Mouse (Mus musculus): ENCODE results near the gene Rab3a.

Gene Rab3a

GRCm38 (mm10) chr8:70775227-70775626 lies 20.7 kb downstream of the Rab3a start:
- no peak for DNase-seq

- no peak for DNase-seq
These were observed 21.5 kb downstream of the Rab3a start for GRCm38 (mm10) chr8:70775851-70776495.

- DNase-seq, result peak; percentile 99
These were observed 22.3 kb downstream of the Rab3a start, which contains the start of gene Pik3r2 for GRCm38 (mm10) chr8:70776496-70777444. Gene Pik3r2, minus strand, starts transcription at chr8:70776713.

- DNase-seq, result no peak
These were observed 25.6 kb downstream of the Rab3a start for GRCm38 (mm10) chr8:70780093-70780492.

GRCm38 (mm10) chr8:70786291-70787050 lies 32.0 kb downstream of the Rab3a start:
- DNase-seq, result no peak

GRCm38 (mm10) chr8:70787051-70787445 lies 32.6 kb downstream of the Rab3a start:
- no peak for DNase-seq

DNA sequence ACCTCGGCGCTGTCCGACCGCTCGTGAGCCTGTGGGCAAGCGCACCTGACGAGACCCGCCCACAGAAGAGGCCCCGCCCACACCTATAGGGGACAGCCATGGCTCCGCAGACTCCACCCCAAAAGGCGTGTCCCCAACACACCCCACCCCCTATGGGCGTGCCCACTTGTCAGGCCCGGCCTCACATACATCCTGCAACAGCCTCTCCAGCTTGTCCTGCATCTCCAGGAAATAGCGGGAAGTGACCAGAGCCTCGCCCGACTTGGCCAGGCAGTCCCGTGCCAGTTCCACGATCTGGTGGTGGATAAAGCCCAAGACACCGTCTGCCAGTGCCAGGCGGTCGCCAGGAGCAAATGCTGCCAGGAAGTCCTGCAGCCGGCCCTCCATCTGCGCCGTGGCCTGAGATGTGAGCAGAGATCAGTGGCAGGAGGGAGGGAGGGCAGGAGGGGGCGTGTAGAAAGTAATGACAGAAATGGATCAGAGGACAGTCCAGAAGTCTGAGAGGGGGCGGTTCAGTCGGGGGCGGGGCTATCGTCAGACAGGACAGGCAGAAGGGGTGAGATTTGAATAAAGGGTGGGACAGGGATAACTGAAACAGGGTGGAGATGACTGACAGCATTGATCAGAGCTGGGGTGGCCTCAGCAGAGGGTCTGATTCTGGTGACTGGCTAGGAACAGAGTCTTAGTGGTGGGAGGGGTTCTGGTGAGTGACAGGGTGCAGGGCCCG lies 33.6 kb downstream of the Rab3a start:
- peak; percentile 78 to 84 for DNase-seq

- no peak for DNase-seq
These were observed 34.6 kb downstream of the Rab3a start for GRCm38 (mm10) chr8:70789046-70789445.

GRCm38 (mm10) chr8:70790846-70791245 lies 36.4 kb downstream of the Rab3a start:
- peak in 1 of 2 experiments; percentile 52 for DNase-seq

DNA sequence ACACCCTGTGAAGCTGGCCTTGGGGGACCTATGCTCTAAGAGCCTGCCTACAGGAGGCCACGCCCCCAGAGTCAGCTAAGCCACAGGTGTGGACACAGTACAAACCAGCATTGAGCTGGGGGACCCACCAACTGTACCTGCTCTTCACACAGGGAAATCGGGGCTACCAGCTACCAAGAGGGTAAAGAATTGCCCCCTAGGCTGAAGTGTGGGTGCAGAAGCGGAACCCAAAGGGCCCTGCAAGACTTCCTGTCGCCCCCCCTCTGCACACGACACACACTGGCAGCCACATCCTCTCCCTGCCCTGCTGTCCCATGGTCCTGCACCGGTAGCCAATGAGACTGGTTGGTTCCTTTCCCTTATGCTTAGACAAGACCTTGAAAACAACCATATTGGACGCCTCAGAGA lies 36.8 kb downstream of the Rab3a start:
- DNase-seq, result peak; percentile 53 to 69

GRCm38 (mm10) chr8:70791975-70792691 lies 37.7 kb downstream of the Rab3a start:
- peak; percentile 99 for DNase-seq

DNA sequence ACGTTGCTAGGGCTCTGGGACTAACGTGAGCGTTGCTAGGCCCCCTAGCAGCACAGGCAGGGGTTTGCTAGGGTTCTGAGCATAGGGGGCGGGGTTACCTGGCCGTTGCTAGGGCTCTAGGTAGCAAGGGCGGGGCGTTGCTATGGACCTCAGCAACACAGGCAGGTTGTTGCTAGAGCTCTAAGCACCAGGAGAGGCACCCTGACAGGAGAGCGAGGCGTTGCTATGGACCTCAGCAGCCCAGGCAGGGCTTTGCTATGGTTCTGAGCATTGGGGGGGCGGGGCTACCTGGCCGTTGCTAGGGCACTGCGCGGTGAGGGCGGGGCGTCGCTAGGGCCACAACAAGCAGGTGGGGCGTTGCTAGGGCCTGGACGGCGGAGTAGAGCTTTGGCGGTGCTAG lies 38.2 kb downstream of the Rab3a start:
- DNase-seq, result peak; percentile 89 to 92

DNA sequence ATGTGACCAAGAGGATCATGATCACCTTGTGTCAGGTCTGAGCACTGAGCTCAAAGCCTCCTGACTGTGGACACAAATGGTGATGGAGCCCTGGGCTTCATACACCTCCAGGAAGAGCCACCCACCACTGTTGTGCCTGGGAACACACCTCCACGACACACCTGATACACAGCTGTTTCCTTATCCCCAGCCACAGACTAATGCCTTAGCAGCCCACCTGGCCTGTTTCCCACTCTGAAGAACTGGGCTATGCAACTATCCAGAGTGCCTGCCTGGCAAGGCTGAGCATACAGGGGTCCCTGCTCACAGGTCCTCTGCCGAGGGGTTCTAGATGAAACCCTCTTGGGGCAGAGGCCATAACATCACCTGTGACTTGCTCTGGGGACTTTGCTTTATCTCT lies 39.7 kb downstream of the Rab3a start:
- DNase-seq, result no peak

DNA sequence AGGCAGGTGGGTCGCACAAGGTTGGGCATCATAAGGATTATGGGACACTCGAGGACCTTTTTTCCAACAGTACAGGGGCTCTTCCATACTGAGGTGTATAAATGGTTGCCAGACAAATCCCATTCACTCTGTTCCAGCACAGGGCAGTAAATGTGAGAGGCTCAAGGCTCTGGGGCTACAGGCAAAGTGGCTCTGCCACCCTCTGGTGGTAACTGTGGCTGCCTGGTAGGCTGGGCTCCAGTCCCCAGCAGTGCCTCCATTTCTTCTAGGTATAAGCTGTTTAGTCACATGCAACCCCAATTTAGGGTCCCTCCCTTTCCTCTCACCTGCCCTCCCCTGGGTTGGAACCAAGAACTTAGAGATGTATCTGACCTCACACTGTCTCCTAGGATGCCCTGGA lies 40.9 kb downstream of the Rab3a start:
- DNase-seq, result no peak

DNA sequence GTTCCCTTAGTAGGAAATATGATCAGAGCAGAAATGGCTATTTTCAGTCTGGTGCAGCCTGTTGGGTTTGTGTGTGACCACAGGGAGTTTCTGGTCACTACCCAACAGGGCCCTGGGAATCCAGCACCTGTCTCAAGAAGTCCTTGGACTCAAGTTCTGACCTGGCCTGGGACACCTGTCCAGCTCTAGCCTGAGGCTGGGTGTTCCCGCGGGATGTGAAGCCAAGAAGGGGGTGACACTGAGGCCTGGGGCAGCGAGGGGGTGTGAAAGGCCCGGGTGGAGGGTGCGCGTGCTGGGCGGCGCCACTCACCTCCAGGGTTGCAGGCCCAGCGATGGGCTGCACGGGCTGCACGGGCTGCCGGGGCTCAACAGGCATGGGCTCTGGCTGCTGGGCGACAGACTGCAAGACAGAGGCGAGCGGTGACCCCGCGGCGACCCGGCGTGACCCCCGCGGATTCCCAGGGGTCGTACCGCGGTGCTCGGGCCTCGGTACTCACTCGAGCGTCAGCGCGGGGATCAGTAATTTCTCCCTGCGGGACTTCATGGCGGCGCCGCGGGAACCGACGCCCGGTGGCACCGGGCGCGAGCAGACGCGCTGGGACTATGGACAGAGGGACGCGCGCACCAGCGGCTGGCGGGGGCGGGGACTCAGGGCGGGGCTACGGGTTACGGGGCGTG lies 42.1 kb downstream of the Rab3a start:
- no peak for DNase-seq

- peak; percentile 92 to 95 for DNase-seq
These were observed 42.9 kb downstream of the Rab3a start for GRCm38 (mm10) chr8:70797081-70798070.

DNA sequence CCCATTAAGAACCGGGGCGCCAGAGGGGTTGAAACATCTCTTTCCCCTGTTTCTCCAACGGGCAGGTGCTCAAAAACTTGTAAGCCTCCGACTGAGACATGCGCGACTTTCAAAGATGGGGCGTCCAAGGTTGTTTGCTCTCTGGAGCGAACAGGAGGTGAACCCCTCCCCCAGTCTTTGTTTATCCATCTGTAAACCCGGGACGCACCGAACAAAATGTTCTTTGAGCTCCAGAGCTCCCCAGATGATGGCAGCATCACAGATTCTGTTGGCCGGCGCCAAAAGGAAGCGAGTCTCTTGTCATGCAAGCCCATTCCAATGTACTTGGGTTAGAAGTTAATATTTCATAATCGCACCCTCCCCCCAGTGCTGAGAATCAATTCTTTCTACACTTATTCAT lies 43.8 kb downstream of the Rab3a start:
- no peak for DNase-seq

- DNase-seq, result no peak
These were observed 46.2 kb downstream of the Rab3a start for GRCm38 (mm10) chr8:70800648-70801047.

DNA sequence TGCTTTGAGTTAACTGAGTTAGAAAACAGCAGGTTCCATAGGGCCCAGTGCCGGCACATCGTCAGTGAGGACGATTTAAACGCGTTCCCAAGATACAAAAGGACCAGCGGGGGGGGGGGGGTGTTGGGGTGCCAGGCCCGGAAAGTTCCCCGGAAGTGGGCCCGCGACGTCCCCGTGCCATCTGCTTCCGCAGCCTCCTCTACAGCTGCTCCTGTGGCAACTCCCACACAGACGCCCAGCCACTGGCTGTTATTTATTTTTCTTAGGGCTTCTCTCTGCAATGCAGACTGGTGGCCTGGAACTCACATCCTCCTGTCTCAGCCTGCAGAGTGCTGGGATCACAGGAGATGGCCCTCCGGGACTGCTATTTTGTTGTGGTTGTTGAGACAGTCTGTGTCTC lies 46.7 kb downstream of the Rab3a start:
- peak in 1 of 2 experiments; percentile 44 for DNase-seq

- no peak for DNase-seq
These were observed 47.4 kb downstream of the Rab3a start for GRCm38 (mm10) chr8:70801830-70802229.

Measured in kidney, postnatal 4 days (tissue).